Mouse (Mus musculus): Measurements from ENCODE around the gene Tollip. TPM values are rescaled to one million over a fixed set of nuclear protein-coding genes. Genes with fewer than 3 reads are reported as not detected.

Gene Tollip
- total RNA-seq (2021) = 100 to 1,000 TPM; 121 to 127 TPM

DNA sequence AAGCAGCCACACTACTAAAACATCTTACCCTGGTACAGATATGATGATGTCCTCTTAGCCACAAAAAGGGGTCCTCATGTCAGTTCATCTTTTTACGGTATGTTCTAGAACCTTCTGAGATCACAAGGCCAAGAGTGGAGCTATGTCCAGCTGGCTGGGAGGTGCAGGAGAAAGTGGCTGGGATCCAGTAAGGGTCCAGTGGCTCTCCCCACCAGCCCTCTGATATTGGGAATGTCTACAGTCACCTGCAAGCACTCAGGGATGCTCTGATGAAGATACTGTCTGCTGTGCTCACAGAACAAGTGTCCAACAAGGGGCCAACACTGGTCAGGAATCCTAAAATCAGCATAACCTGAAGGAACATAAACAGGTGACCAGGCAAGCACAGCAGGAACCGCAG, at the start of gene Tollip:
Gene Tollip (minus strand): TSS at position 101 of the 400 bp plus-strand sequence.
- no peak for DNase-seq

GRCm38 (mm10) chr7:141966281-141966680, 48.0 kb upstream of the Tollip start:
- DNase-seq = no peak

GRCm38 (mm10) chr7:141962521-141962920, 44.2 kb upstream of the Tollip start:
- DNase-seq = no peak

DNA sequence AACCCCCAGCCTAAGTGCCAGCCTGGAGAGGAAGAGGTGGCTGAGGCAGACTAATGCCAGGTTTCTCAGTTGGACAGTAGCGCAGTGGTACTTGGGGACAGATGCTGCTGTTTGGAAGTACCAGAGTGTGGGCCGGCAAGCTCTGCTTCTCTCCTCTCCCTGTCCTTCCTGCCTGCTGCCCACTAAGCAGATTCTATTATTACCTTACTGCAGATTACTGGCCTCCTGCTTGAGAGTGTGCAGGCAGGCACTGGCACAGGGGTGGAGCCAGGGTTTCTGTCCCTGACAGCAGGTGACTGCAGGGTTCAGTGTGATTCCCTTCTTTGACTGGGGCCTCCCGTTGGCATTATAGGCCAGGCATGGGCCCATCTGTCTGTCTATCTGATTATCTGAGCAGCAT, 43.2 kb upstream of the Tollip start:
- no peak for DNase-seq

DNA sequence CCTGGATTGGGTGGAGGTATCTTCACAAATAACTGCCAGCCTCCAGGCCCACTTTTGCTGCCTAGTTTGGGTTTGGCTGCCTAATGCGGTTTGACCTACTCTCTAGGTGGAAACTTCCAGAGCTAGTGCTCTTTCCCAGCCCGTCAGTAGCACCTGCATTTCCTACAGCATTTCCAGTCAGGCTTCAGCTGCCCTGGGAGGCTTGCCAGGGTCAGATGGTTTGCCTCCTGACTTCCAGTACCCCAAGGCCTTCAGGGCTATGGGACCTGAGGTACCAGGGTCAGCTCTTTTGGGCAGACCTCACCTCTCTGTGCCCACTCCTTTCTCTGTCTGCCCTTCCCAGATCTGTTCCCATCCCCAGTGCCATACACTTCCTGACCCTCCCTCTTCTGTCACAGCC, 42.6 kb upstream of the Tollip start:
- DNase-seq = no peak

DNA sequence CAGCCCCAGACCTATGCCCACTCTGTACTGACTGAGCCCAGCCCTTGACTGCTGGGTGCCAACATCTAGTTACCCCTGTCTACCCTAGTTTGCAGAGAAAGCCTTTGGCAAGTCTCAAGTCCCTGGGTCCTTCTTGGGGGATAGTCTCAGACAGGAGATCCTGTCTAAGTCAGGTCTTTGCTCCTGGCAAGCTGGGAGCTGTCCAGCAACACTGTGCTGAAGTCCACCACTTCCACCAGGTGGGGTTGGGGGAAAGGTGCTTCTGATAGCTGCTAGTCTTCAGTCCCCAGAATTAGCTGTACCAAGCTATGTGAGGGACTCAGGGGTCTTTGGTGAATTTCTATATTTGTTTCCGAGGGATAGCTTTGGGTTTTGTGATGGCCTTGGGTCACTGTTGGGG, 40.8 kb upstream of the Tollip start:
- no peak for DNase-seq

DNA sequence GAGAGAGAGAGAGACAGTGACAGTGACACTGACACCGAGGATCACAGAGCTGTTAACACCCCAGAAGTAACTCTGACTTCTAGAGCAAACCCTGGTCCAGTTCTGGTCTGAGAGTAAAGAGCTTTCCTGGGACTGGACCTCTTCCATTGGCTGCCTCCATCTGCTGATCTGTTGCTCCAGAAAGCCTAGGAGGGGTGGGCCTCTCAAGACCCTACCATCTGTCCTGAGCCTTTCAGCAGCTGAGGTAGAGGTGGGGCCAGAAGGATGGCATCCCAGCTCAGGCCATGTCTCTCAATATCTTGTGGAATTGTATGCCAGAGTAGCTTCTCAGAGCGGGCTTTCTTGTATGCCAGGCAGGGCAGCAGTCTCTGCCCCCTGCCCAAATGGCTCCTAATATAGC, 39.9 kb upstream of the Tollip start:
- no peak for DNase-seq

- DNase-seq = no peak
Measured at GRCm38 (mm10) chr7:141957524-141958051, 39.3 kb upstream of the Tollip start.

DNA sequence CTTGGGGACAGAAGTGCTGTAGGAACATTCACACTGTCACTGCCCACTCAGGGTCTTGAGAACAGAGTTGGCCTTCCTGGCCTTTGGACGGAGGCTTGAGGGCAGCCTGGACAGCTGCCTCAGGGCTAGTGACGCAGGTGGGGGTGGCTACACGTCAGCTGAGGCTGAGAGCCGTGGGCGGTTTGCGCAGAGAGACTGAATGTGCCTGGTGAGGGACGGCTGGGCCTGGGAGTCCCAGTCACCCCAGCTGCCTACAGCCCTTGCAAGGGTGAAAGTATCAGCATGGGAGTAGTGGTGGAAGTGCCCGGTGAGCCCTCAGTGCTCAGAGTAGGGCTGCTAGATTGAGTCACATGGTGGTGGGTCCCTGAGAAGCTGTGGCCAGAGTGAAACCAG, 37.9 kb upstream of the Tollip start:
- DNase-seq = peak in 1 of 2 experiments; percentile 50

DNA sequence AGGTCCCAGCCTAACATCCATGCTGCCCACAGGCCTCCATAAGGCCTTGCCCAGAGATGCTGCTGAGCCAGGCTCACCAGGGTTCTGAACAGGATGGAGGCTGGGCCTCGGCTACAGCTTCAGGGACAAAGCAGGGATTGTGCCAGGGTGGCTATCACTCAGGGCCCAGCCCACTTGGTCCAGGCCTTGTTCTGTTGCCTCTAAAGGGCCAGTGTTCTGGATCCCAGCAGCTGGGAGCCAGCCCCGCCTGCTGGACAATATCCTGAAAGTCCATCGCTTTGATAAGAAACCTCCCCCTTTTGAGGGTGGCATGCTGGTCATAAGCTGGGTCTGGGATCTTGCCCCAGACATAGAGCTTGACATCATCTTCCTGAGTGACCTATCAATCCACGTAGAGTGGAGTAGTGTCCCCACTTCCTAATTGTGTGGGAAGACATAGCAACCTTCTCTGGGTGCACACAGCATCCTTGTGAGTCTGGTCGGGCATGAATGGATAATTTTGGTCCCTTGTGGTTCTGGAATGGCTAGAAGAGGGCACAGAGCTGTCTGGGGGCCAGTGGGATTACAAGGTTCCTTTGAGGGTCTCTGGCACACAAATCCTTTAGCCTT, 37.4 kb upstream of the Tollip start:
- DNase-seq = peak in 1 of 2 experiments; percentile 57

- DNase-seq = no peak
Measured at GRCm38 (mm10) chr7:141953616-141954015, 35.3 kb upstream of the Tollip start.

- no peak for DNase-seq
Measured at GRCm38 (mm10) chr7:141952920-141953319, 34.6 kb upstream of the Tollip start.

DNA sequence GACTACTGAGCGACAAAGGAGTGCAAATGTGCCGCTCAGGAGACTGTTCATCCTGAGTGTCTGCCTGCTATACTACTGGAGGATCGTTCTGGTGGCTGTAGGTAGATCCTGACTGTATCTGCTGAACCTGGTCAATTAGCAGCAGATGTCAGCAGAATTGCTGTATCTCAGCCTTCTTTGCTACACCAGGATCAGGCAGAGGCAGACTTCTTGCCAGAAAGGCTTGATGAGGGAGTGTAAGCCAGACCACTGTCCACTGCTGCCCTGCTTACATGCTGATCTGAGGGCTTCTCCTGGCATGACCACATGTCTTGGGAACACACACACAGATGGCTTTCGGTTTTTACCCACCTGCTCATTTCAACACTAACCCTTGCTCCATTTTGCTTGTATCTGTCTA, 33.5 kb upstream of the Tollip start:
- no peak for DNase-seq

DNA sequence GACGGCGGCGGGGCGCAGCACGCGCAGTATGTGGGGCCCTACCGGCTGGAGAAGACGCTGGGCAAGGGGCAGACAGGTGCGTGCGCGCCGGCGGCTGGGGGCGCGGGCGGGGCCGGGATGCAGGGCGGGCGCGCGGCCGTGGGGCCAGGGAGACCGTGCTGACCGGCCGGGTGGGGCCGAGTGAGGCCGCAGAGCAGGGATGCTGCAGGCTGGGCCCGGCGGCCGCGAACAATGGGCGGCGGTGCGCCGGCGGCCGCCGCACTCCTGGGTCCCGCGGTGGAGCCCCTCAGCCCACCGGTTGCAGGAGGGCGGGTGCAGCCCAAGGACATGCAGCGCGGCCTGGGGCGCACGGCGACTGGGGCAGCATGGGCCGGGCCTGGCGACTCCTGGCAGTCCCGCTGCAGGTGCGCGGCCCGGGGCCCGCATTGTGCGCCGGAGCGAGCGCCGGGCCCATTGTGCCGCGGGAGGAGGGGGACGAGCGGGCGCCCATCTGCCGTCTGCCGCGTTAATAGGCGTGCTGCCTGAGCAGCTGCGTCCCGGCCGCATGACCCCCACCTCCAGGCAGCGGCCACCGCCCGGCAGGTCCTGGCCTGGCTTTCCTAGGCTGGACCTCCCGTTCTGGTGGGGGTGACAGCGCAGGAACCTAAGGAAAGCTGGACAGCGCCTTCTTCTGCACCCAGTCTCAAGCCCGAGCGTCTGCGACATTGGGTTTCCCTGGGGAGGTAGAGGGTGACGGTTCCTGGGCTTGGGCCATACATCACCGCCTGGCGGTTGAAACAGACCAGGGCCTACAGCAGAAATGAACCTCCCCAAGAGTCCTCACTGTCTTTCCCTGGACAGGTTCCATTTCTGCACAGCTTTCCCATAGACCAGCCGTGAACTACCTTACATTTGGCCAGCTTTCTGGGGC, 32.1 kb upstream of the Tollip start:
- DNase-seq = peak in 1 of 2 experiments; percentile 58

DNA sequence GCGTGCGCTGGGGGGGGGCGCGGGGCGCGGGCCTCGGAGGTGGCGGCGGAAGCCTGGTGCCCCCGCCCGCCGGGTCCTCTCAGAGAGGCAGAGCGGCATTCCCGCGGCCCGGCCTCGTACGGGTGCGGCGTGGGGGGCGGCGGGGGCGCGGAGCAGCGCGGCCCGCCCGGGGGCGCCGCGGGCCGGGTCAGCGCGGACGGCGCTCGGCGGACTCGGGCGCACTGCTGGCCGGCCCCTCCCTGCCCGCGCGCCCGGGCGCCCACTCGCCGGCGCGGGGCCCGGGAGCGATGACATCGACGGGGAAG, 31.4 kb upstream of the Tollip start:
- DNase-seq = no peak

DNA sequence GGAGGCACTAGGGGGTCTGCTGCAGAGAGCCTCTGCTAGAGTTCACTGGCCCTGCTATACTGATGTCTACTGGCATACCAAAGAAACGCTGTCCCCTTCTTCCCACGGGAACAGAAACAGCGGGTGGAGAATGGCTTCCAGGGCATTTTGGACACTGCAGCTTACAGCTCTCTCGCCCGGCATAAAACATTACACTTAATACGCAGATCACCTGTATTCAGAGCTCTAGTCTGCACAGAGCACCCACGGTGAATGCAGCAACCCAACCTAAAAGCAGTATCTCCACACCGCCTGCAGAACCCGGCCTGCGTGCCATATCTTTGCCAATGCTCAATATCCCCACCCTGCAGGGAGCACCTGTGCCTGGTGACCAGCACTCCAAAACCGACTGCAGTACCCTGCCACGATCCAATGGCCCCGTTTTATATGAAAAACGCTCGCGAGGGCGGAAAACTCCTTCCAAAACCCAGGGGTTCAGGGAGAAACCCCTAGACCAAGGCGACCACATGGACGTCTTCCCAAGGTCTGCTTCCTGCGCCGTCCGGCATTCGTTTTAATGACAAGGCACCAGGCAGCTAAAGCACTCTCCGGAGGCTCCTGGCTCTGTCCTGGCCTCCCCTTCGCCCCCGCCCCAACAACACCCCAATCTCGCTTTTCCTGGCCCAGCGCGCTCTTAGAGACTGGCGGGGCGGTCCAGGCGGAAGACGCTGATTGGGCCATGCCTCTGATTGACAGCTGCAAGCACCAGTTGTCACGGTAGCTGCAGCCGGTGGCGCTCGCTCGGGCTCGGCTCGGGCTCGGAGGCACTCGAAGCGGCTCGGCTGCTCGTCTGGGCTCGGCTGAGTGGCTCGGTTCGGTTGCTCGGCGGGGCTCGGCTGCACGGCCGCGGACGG, 30.8 kb upstream of the Tollip start, which contains the start of gene Brsk2:
Gene Brsk2 (plus strand): TSS at position 846 of the 893 bp plus-strand sequence.
- DNase-seq = peak; percentile 97

DNA sequence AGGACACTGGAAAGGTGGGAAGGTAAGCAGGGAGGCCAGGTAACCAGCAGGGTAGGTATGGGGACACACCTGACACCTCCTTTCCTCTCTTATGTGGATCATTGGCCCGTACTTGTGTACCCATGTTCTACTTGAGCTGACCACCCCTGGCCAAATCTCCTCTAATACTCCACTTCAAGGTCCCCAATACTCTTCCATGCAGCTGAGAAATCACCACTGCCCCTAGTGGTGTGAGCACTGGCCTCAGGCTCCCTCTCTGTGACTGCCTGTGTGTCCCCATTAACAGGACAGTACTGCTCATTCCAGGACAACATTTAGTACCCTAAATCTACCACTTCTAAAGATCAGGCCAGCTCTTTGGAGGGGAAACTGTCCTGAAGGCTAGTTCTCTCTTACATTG, 29.7 kb upstream of the Tollip start:
- DNase-seq = no peak

- no peak for DNase-seq
Measured at GRCm38 (mm10) chr7:141947512-141947911, 29.2 kb upstream of the Tollip start.

DNA sequence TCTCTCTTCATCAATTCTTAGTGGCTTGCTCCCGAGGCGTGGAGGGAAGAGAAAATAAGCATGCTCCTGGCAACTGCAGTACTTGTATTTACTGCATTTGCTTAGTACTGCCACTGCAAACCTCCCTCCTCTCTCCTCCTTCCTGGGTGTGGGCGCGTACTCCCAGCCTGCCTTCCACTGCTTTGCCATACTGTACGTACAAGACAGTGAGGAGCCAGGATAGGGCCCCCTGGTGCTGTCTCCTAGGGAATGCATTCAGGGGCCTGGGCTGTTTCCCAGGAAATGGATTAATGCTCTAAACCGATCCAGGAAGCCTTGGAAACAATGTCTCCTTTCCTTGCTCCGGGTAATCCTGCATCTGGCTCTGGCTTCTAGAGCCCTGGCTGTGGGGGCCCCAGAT, 27.6 kb upstream of the Tollip start:
- DNase-seq = peak; percentile 82

DNA sequence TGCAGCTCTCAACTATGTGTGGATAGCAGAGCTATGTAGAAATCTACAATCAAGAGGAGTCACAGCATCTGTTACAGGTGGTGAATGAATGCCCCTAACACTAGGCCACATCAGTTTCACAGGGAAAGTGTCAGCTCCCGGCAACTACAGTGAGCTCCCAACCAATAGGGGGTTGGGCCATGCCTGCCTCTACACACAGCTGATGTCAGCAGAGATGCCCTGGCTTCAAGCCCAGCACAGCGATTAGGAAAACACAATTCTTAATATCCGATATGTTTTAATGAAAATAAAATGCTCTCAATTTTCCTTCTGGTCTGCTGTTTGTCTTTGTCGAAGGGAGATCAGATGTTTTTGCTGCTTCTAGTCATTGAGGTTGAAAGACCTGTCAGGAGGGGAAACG, 25.1 kb upstream of the Tollip start:
- no peak for DNase-seq

GRCm38 (mm10) chr7:141934951-141935350, 16.6 kb upstream of the Tollip start:
- DNase-seq = no peak

DNA sequence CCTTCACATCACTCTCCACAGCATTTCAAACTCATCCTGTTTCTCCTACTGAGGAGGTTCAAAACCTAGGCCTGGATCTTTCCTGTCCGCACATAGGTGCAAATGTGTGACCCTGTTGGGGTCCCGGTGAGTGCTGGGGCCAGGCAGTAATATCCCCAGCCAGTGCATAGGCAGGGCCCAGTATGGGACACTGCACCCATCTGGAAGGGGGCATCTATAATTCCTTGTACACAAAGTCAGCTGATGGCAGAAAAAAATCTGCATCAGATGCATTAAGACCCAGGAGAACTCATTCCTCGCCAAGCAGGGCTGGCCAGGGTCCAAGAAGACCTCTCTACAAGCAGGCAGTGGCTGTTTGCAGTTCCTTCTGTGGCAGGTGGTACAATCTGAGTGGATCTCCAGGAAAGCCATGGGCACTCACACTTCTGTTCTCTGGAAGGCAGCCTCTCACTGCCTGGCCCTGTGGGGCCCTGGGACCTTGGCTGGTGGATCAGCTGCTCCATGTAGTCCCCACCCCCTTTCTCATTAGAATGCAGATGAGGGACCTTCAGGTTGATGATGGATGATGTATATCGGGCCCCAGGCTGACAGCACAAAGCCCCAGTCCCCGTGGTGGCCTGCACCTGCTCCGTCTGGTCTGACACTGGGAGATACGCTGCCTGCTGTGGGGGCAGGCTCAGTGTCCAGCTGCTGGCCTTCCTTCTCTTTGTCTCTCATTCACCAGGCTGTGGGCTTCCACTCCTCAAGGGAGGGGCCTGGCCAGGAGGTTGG, 16.0 kb upstream of the Tollip start:
- no peak for DNase-seq
